Mouse (Mus musculus) heart, adult 2 months (tissue): ENCODE results near the gene Crtc2. TPM values are rescaled to one million over a fixed set of nuclear protein-coding genes. Genes with fewer than 3 reads are reported as not detected.

ENCODE experiments used
- DNase-seq, 2 experiments: peaks; one replicate each; pipeline ENCODE4 v3.0.0; 2021
- H3K27ac ChIP-seq: fragments of 200-600 bp; 2 replicates; pipeline ENCODE4 v1.8.1; 2022
- H3K27me3 ChIP-seq: fragments of 200-500 bp; 2 replicates; pipeline ENCODE4 v1.6.1; 2012; ENCODE audit warnings: mild to moderate bottlenecking, low read length, inconsistent platforms, mixed read lengths; ENCODE audit not compliant: control insufficient read depth, insufficient read depth
- H3K36me3 ChIP-seq: fragments of 200-500 bp; 2 replicates; pipeline ENCODE4 v1.6.1; 2012; ENCODE audit warnings: low read length, inconsistent platforms; ENCODE audit not compliant: control insufficient read depth, insufficient read depth
- H3K4me1 ChIP-seq: fragments of 200-500 bp; 2 replicates; pipeline ENCODE4 v1.6.1; 2011; ENCODE audit warnings: low read length; ENCODE audit not compliant: control insufficient read depth, insufficient read depth
- H3K4me3 ChIP-seq: fragments of 200-600 bp; 2 replicates; pipeline ENCODE4 v1.8.1; 2022
- H3K79me2 ChIP-seq: fragments of 200-500 bp; replicated peaks from 2 replicates; pipeline ENCODE4 v1.6.1; 2012; ENCODE audit warnings: mild to moderate bottlenecking, inconsistent platforms, low read length, moderate library complexity, mixed read lengths; ENCODE audit not compliant: control insufficient read depth, insufficient read depth
- H3K9ac ChIP-seq: fragments of 200-500 bp; 2 replicates; pipeline ENCODE4 v1.6.1; 2012; ENCODE audit warnings: low read depth, mild to moderate bottlenecking, control low read depth, inconsistent platforms, low read length, mixed read lengths
- CTCF ChIP-seq: fragments of 200-600 bp; IDR thresholded peaks from 2 replicates; pipeline ENCODE4 v1.8.1; 2022; ENCODE audit warnings: antibody characterized with exemption, mild to moderate bottlenecking, moderate library complexity
- EP300 ChIP-seq: fragments of 200-500 bp; IDR thresholded peaks from 2 replicates; pipeline ENCODE4 v1.6.1; 2011; ENCODE audit warnings: low read depth, low read length, control low read depth; ENCODE audit not compliant: insufficient read depth
- POLR2A ChIP-seq: fragments of 200-500 bp; IDR thresholded peaks from 2 replicates; pipeline ENCODE4 v1.6.1; 2011; ENCODE audit warnings: mild to moderate bottlenecking, low read depth, low read length, control low read depth; ENCODE audit not compliant: insufficient read depth
- WGBS: fragments of 180-500 bp; shearing (Covaris S2); methylation state at CpG from one replicate; pipeline ENCODE4 v1.1.7; 2018; 5-methylcytosine and 5-hydroxymethylcytosine counted together
- intact Hi-C: fragments of 180-260 bp; cut with DNase I; formaldehyde crosslinking; loops from one replicate; pipeline ENCODE4 v1.15.1; 2025
- polyA plus RNA-seq: library from polyadenylated mRNA; depleted of rRNA; stranded (reverse); fragments of >200 nt; gene quantifications from 2 replicates; pipeline ENCODE4 v1.2.3, GENCODE M21; 2012
- total RNA-seq, 2 experiments: library from RNA; stranded (reverse); gene quantifications; 2 replicates each; pipeline ENCODE4 v1.2.3; 2021

Gene Crtc2
- total and polyA plus RNA-seq, 3 experiments: 16.6 to 32.9 (median 17.1) TPM

DNA sequence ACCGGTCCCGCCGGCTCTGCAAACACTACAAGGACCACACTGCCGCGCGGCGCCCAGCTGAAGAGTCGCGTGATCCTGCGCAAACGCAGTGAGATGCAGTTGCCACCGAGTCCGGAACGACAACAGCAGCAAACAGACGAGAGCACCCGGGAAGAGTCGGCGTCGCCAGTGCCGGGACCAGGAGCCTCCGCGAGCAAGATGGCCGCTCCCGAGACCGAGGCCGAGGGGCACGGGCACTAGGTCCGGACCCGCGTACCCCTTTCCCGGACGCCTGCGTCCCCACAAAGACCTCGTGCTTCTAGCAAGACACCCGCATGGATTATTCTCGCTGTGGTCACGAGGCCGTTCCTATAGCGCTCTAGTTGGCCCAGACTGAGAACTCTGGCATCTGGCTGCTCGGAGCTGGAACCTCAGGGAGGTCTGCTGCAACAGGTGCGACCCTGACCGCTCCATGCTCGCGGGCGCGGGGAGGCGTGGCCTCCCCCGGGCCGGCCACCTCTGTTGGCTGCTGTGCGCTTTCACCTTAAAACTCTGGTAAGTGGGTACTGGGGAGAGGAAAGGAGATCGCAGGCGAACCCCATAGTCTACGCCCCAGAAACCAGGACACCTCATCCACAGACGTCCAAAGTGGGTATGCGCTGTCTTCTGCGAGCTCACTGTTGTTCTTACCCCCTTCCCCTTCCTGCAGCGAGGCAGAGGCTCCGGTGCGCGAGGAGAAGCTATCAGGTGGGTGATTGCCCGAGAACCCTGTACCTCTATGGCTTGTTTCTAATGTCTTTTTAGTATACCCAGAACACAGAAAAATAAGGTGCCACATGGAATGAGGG is 22.2 kb upstream of the Crtc2 start, which contains the start of gene Jtb:
Jtb (plus strand) TSS at position 91 of the 827 bp plus-strand sequence.
- intact Hi-C loops: loop anchor here (2.0 kb wide), 1 partner anchor 23 kb away; the partner anchor contains the start of gene Crtc2
- H3K4me3 ChIP-seq: peak within 1 kb of the TSS; percentile 73
- H3K36me3 ChIP-seq: no peaks in the 10 kb centered on the region
- H3K9ac ChIP-seq: peak within 1 kb of the TSS; percentile 82
- H3K79me2 ChIP-seq: no peaks in the 10 kb centered on the region
- H3K27me3 ChIP-seq: no peaks in the 10 kb centered on the region
- 0 out of 2 replicates have a peak, but pooled peaks have one; percentile 16 for TF ChIP-seq CTCF
- TF ChIP-seq POLR2A: peak; percentile 91
- peak; percentile 79 for TF ChIP-seq EP300
- H3K4me1 ChIP-seq: peaks cover 1% of the 10 kb centered on the region; the same call in 1 of the 2 replicates
- H3K27ac ChIP-seq: peak within 1 kb of the TSS; percentile 90
- peak; percentile 90 to 95 for DNase-seq
- under 1% methylated on average over 61 of the region's 61 CpGs for WGBS

DNA sequence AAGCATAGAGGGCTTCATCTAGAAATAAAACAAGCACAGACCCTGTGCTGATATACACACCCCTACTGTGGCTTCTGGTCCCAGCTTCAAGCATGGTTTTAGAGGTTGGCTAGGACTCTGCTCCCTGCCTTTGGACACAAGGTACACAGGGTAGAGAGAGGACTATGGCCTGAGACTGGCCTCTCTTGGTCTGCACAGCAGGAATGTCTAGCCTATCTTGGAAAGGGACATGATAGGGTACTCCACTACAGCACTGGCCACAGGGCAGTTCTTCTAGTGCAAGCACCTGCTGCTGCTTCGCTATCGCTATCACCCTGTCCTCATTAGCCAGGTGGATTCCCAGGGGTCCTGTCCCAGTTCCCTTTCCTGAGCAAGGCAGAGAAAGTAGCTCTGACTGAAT is 12.7 kb upstream of the Crtc2 start:
- Histone ChIP-seq H3K9ac (no peak overlapping the region), H3K27me3 (no peaks in the 10 kb centered on the region), H3K4me1 (peaks cover 1% of the 10 kb centered on the region; the same call in 1 of the 2 replicates), H3K79me2 (no peaks in the 10 kb centered on the region), H3K4me3 (no peak overlapping the region), H3K27ac (no peak overlapping the region), H3K36me3 (no peaks in the 10 kb centered on the region)
- no peak for DNase-seq
- intact Hi-C loops: no loop called here
- TF ChIP-seq CTCF (no peak), EP300 (no peak), POLR2A (no peak)
- WGBS: 87% methylated on average over 2 of the region's 2 CpGs

- Histone ChIP-seq H3K27ac (no peak overlapping the region), H3K9ac (no peak overlapping the region), H3K79me2 (no peaks in the 10 kb centered on the region), H3K27me3 (no peaks in the 10 kb centered on the region), H3K36me3 (no peaks in the 10 kb centered on the region), H3K4me3 (no peak overlapping the region), H3K4me1 (peaks cover 1% of the 10 kb centered on the region; the same call in 1 of the 2 replicates)
- intact Hi-C loops: no loop called here
- DNase-seq: no peak
- no peak for TF ChIP-seq POLR2A
- TF ChIP-seq CTCF: no peak
- TF ChIP-seq EP300: no peak
- 87% methylated on average over 10 of the region's 10 CpGs for WGBS
Measured at GRCm38 (mm10) chr3:90241669-90242358, 12.1 kb upstream of the Crtc2 start.

DNA sequence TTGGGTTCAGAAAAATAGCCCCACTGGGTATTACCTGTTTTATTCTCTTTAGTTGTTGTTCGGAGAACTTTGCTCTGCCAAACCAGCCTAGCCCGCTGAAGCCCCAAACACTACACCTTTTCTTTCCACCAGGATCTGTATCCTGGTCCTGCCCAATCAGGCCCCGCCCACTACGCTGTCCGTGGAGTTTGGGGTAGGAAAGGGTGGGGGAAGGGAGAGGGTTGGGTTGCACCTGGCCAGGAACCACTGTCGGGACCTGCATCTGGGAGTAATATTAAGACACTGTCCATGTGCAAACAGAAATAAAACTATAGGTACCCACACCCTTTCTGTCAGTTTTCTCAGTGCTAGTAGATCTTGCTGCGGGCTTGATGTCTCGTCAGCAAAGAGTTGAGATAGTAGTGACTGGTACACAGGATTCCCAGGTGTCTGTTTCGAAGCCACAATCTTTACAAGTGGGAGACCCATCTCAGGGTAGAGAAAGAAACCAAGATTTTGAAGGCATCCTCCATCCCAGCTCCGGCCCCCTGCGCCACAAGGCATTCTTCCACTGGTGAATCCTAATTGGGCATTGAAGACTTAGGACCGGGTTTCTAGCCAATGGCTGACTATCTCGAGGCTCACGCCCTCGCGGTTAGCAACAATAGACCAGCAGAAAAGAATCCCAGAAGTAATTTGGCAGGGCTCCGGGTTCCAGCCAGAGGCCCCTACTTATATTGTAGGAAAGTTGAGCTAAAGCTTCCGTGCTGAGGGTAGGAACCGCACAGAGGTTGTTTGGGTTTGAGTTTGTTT is 10.8 kb upstream of the Crtc2 start, which contains the start of gene Creb3l4:
Creb3l4 (minus strand) TSS at position 529 of the 792 bp plus-strand sequence.
- no peak within 1 kb of the TSS for H3K9ac ChIP-seq
- peak within 1 kb of the TSS; percentile 40 for H3K4me3 ChIP-seq
- H3K79me2 ChIP-seq: no peaks in the 10 kb centered on the region
- H3K36me3 ChIP-seq: no peaks in the 10 kb centered on the region
- no peaks in the 10 kb centered on the region for H3K27me3 ChIP-seq
- peaks cover 3% of the 10 kb centered on the region; the same call in 1 of the 2 replicates for H3K4me1 ChIP-seq
- 15% methylated on average over 19 of the region's 19 CpGs for WGBS
- intact Hi-C loops: no loop called here
- TF ChIP-seq CTCF: no peak
- TF ChIP-seq POLR2A: no peak
- no peak for TF ChIP-seq EP300
- H3K27ac ChIP-seq: peak within 1 kb of the TSS; percentile 52; the same call in 1 of the 2 replicates
- DNase-seq: peak; percentile 52 to 60

DNA sequence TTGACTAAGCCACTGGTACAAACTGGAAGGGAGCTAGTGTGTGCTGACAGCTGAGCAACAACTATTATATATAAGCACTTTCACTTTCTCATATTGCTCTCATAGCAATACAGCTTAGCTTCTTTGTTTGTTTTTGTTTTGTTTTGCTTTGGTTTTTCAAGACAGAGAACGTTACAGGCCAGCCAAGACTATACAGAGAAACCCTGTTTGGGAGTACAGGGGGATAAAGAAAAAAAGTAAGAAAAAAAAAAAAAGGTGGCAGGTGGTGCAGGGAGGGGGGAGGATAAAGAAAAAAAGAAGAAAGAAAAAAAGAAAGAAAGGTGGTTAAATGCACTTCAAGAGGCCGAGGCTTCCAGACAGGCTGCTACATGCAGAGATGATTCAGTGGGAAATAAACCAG is 8.6 kb upstream of the Crtc2 start:
- Histone ChIP-seq H3K79me2 (no peaks in the 10 kb centered on the region), H3K9ac (no peak overlapping the region), H3K27ac (no peak overlapping the region), H3K36me3 (no peaks in the 10 kb centered on the region), H3K4me1 (peaks cover 3% of the 10 kb centered on the region; the same call in 1 of the 2 replicates), H3K4me3 (no peak overlapping the region), H3K27me3 (no peaks in the 10 kb centered on the region)
- DNase-seq: no peak
- 66% methylated on average over 2 of the region's 2 CpGs for WGBS
- TF ChIP-seq POLR2A: no peak
- no peak for TF ChIP-seq EP300
- no peak for TF ChIP-seq CTCF
- intact Hi-C loops: no loop called here
